Mouse (Mus musculus) right cerebral cortex, postnatal 36 days (tissue): ENCODE data around the gene Wdr66.

Source experiments
- DNase-seq, 2 experiments: peaks; one replicate each; pipeline ENCODE4 v3.0.0; 2022; ENCODE audit warnings: low spot score in 2 of 2, mixed read lengths in 1 of 2

The Wdr66 gene

DNA sequence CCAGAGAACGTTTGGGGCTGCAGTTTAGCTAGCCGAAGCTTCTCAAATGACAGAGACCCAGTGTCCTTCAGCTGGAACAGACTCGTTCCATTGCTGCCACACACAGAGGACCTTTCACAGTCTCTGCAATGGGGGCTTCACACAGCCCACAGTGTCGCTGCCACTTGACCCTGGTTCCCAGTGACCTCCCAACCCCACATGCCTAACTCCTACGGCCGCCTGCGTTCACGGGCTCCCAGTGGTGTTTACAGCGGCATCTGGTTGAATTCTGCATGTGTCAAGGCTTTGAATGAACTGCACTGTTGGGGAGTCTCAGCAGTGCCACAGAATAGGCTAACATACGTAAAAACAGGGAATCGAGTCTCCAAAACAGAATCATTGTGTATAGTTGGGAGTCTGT, 19.0 kb downstream of the Wdr66 start:
- no peak for DNase-seq

DNA sequence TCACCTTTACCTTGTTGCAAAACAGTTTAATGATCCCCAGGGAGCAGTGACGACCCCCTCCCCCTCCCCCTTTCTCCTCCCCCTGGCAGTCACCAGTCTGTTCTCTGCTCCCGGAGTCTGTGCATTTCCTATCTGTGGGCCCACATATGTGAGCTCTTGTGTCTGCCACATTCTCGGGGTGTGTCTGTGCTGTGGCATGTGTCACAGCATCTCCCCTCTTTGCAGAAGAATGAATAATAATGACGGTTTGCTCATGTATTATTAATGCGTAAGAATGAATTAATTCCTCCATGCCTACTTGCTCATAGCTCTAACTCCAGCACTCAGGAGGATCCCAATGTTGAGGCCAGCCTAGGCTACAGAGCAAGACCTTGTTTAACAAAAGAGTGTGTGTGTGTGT, 21.0 kb downstream of the Wdr66 start:
- no peak for DNase-seq

DNA sequence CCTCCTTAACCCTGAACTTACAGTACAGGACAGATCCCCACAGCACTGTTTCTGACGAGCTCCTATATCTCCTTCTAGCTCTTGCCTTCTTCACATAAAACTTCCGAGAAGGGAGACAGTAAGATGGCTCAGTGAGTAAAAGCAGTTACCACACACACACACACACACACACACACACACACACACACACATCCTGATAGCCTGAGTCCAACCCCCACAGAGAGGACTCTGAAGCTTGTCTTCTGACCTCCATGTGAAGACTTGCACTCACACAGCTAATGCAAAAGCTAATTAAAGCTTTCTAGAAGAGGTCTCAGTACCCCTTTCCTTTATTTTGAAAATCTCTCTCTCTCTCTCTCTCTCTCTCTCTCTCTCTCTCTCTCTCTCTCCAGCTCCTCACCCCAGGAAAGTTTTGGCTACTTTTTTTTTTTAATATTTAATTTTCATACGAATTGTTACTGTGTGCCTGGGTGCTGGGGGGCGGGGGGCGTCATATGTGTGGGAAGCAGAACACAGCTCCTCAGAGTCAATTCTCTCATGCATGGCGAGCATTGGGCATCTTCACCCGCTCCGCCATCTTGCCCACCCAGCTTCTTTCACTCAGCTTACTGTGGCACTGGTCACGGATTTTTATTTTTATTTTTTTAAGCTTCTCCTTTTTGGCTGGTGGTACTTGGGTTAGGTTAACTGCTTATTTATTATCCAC, 24.9 kb downstream of the Wdr66 start:
- DNase-seq, result no peak

DNA sequence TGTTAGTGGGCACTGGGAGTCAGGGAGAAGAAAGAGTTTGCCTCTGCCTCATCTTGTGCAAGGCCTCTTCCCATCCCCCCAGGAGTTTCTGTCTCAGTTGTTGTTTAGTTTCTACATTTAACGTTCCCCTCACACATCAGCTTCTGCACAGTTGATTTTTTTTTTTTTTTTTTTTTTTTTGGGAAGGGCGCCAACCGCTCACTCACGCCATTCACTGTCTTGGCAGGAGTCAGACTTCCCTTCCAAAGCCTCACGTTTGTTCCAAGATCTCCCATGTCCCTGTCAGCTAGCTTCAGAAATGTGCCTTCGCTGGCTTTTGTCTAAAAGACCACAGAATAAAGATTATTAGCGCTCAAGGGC, 25.4 kb downstream of the Wdr66 start:
- no peak for DNase-seq

DNA sequence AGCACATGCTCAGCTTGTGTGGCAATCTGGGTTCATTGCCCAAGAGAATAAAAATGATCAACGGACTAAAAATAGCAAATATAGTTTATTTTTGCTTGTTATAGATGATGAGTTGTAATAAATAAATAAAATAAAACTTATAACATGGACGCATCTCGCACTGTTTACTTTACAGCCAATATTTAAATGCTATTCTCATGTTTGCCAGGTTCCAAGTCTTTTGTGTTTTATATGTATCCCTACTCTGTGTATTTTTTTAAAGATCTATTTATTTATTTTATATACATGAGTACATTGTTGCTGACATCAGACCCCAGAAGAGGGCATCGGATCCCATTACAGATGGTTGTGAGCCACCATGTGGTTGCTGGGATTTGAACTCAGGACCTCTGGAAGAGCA, 25.8 kb downstream of the Wdr66 start:
- no peak for DNase-seq

DNA sequence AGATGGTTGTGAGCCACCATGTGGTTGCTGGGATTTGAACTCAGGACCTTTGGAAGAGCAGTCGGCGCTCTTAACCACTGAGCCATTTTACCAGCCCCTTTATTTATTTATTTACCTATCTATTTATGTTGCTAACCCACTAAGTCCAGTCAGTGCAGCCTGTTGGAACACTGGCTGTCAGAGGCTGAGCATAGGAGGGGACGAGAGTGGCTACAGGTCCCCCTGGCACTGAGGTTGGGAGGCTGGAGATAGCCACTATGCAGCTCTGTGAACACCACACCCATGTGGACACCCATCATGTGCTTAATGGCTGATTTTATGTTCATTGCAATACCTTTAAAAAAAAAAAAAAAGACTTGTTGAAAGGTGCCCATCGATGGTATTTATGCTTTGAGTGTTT, 27.3 kb downstream of the Wdr66 start:
- no peak for DNase-seq

DNA sequence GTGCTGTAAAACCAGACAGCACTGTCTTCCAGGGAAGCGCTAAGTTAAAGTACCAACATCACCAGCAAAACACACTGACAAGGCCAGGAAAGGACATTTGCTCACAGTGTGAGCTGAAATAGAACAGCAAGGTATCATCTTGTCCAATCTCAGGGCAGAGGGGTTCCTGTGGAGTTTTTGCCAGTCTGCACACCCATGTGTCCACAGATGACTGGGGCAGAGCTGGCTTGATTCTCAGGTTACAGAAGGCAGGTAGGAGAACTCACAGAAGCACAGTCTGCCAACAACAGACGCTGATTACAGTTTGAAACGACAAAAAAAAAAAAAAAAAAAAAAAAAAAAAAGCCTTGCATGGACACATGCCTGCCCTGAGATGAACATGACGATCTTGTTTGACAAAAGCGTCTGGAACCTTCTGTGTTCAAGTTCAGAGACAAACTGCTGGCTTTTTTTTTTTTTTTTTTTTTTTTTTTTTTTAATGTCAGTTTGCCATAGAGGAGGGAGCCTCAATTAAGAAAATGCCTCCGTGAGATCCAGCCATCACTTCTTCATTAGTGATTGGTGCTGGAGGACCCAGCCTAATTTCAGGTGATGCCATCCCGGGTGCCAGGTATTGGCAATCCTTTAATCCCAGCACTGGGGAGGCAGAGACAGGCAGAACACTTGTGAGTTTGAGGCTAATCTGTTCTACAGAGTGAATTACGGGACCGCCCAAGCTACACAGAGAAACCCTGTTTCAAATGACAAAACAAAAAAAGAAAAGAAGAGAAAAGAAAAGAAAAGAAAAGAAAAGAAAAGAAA, 29.6 kb downstream of the Wdr66 start:
- DNase-seq, result no peak

DNA sequence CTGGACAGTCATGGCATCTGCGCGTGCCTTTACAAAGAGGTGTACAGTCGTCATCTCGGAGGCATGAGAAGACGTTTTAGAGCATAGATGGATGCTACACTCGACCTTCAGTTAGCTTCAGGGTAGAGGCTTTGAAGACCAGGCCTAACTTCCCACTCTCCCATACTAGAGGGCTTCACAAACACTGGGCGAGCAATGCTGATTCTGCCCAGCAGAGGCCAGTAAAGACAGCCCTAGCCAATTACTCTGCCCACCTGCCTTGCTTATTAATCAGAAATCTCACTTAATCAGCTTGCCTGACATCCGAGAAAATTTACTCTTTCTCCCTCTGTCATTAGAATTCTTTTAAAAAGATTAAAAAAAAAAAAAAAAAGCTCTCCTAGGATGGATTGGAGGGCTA, 33.3 kb downstream of the Wdr66 start:
- peak in 1 of 2 experiments; percentile 22 for DNase-seq

DNA sequence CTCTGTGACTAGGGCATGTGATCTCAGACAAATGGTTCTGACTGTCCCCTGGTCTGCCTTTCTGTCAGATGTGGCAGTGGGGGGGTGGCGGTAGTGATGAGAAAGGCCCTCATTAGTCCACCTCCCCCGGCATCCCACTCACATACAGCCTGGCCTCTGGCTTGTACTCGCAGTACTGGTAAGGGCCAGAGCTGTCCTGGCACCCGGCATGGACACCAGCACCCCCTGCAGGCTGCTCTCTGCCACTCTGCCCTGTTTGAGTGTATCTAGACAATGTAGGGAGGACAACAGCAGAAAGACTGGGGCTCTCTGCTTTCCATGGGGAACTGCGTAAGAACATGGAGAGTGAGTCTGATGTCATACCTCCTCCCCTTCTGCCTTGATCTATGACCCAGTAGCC, 36.2 kb downstream of the Wdr66 start:
- no peak for DNase-seq

DNA sequence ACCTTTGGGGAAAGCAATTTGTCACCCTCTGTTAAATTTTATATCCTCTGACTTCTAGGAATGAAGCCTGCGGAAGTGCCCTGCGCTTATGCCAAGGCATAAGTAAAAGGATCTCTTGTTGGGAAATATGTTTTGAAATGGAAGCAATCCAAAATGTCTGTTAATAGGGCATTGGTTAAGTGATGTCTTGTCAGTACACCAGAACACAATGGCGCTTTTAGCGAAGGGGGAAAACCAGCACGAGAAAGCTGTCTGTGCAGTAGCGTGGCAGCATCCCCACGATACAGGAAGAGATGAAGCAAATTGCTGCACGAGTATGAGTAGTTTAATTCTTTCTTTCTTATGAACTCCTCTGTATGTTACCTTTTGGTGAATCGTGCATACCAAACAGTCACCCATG, 42.8 kb downstream of the Wdr66 start:
- DNase-seq, result no peak

DNA sequence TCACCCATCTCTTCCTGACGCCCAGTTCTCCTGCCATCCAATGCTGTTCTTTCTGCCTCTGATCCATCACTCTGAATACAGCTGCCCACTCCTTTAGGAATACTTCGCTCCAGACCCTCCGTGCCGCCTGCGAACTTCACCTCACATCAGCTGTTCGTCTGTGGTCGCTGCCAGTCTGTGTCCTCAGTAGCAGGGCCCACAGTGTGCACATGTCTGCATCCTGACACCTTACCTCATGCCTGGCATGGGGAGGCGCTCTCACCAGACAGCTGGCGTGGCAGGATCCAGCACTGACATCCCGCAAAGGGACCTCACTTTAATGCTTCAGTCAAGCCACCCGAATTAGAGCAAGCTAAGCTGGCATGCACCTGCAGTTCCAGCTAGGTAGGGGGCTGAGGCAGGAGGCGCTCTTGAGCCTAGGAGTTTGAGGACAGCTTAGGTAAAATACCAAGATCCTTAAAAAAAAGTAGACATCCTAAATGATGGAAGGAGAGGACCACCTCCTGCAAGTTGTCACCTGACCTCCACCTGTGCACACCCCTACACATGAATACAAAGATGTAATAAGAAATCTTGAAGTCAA, 44.4 kb downstream of the Wdr66 start:
- no peak for DNase-seq

DNA sequence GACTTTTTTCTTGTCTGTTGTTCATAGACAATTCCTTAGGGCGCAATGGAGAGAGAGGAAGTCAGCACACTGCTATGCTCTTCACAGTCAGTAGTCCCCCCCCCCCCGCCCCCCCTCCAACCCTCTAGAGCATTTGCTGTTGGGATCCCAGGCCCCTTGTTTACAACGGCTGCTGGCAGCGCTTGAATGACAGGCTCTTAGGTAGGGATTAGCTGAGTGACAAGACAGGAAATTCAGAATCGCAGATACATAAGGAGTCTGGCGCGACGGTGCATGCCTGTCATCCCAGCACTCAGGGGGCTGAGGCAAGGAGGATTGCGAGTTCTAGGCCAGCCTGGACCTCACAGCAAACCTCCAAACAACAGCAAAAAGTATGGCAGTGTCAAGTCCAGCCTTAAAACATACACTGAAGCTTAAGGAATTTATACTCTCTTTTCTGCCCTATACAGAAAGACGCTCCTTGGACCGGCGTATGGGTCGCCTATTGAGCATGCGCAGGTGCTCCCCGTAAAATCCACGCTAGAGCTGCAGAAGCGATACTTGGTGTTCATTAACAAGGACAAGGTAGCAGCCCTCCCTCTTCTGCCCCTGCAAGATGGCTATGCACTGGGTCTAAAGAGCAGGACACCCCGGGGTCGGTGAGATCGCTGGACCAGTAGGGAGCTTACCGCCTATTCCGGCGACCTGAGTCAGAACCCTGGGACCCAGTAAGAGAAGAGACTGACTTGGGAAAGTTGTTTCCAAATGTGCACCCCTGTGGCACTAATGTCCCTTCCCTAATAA, 45.3 kb downstream of the Wdr66 start:
- DNase-seq, result no peak

DNA sequence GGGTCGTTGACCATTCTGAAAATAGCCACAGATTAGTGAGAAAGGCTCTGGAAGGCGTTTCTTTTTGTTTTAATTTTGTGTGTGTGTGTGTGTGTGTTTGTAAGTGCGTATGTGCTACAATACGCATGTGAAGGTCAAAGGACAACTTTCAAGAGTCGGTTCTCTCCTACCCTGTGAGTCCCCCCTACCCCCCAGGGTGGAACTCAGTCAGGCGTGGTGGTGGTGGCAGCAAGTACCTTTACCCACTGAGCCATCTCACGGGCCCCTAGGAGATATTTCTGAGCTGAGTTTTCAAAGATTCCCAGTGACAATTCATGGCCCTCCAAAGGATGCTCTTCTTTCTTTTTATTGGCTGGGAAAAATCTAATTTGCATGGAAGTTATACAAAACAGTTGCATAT, 45.9 kb downstream of the Wdr66 start:
- DNase-seq, result no peak

DNA sequence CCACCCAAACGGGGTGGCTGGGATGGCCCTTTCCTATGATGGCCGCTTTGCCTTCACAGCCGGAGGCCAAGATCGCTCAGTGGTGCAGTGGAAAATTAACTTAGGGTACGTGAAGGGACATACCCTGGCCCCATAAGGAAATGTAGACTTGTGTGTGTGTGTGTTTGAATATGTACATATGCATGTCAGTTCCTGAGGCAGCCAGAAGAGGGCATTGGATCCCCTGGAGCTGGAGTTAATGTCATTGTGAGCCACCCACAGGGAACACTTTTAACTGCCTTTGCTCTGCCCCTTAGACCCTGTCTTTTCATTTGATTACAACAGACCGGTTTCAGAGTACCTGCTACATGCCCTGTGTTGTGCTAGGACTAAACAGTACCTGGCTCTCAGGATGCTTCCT, 46.6 kb downstream of the Wdr66 start:
- no peak for DNase-seq

DNA sequence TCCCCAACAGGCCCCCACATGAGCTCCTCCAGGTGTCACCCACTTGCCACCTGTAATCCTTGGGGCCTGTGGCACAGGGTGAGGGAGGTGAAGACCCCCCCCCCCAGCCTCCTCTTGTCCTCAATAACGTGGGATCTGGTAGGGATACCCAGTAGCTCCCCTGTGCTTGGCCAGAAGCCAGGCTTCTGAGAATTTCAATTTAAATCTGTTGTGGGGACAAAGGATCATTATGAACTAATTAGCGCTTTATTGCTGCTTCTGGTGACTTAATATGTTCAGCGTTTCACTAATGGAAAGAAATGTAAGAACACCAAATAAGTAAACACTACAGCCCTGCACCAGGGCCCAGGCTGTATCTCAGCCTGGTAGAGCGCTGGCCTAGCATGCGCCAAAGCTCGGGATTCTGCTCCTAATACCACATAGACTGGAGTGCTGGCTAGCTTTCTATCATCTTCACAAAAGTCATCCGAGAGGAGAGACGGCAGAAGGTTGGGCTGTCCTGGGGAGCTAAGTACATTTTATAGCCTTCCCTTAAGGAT, 48.7 kb downstream of the Wdr66 start:
- no peak for DNase-seq

DNA sequence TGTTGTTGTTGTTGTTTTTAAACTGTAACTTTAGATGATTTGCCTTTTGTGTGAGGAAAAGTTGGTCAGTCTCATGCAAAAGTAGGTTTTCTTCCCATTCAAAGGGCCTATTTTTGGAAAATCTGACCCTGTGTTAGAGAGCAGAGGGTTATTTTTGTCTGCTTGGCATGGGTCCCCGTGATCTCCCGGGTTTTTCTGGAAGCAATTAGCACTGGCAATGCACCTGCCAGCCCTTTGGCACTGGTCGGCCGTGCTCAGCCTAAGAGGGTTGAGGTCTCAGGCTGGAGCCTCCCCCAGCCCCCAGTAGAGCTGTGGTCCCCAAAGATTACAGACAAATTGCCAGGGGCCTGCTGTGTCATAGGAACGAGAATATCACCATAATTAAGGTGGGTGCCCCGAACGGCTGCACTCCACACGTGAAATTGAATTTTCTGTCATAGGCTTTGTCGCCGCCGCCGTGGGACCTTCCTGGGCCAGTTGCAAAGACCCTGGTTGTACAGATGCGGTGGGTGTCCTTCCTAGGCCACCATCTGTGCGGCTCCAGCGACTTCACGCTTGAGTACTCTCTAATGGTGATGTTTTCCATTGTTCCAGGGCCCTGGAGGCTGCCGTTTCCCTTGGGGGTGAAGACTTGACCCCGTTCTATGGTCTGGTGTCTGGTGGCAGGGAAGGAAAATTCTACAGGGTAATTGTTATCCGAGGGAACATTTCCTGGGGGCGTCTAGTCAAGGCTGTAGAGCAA, 50.0 kb downstream of the Wdr66 start:
- DNase-seq, result no peak

DNA sequence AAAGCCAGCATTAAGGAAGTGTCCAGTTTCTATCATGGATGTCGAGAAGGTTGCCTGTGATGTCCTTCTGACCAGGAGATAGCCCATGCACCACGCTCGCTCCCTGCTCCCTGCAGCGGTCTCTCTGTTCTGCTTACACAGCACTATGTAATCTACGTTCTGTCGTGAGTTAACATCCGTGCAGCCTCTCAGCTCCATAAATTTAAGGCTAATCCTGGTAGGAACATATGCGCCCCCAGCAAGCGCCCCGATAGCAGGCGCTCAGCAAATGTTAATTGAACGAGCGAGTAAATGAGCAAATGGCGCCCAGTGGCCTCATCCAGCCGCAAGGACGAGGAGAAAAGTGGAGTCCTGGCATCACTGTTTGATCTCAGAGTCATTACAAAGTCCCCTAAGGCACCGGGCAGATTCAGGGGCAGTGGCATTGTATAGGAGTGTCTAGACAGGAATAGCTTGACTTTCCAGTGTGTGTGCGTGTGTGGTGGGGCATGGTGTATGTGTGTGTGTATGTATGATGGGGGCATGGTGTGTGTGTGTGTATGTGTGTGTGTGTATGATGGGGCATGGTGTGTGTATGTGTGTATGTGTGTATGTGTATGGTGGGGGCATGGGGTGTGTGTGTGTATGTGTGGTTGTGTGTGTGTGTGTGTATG, 55.9 kb downstream of the Wdr66 start:
- DNase-seq, result no peak

DNA sequence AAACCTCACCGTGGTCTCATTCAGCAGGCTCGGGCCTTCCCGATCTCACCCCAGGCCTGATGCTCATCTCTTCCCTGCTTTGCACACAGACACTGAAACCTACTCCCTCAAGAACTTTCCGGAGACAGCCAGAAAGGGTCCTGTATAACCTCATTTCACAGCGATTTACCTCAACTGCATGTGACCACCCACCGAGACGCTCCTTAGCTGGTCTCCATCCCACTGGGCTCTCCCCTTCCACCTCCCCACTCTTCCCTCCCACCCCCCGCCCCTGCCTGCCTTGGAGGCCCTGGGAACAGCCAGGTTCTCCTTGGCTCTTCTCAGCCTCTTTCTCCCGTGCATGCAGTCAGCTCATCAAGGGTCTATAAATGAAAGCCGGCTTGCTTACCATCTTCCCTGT, 57.9 kb downstream of the Wdr66 start:
- no peak for DNase-seq

DNA sequence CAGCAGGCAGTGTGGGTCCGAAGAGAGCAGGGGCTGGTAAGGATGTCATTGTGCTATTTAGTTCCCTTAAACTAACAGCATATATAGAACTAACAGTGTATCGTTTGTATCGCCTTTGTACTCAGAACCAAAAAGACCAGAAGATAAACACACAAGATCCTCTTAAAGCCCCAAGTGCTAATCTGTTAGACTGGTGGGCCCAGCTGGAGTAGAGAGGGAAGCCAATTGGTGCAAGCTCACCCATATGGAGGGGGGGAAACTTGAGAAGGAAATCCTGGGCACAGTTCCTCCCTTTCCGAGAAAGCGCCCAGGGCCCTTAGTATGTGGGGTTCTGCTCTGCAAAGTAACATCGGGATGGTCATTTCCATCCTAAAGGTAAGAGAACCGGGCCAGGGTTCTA, 58.3 kb downstream of the Wdr66 start:
- DNase-seq, result no peak

DNA sequence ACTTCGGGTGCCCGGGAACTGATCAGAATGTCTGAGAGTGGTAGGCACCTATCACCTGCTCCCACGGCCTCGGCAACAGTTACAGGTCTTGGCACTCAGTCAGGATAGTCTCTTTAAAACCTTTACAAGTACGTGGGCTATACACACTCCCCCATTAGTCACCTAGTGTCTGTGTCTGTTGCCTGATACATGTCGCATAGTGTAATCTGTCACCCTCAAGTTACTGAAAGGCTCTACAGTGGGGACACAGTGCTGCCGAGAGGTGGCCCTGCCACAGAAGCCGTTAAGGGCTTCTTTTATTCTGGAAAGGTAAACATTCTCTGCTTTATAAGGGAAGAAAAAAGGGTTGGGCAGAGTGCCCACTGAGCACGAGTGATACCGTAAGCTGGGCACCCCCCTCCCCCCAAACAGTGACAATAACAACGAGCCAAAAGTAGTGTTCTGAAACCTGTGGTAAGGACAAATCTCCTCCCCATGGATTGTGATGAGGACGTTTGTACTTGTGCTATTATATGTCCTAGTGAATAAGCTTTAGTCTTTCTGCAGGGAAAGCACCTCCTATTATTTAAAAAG, 61.2 kb downstream of the Wdr66 start:
- no peak for DNase-seq
